Mouse (Mus musculus): ENCODE measurements at regions not wholly inside any gene's neighbourhood (a gene's known extent, or its start where the extent isn't known, plus 50 kb on each side); places are given as distances from the start of the nearest gene placed in this dataset.

GRCm38 (mm10) chr3:124849915-124850314, 269.0 kb upstream of the 1700003H04Rik start:
- no peaks in the 10 kb centered on the region for H3K9me3 ChIP-seq (ENCODE audit: control insufficient read depth, low read length)
- no peak for ATAC-seq (ENCODE audit: insufficient number of reproducible peaks, low FRiP score, low TSS enrichment, low read depth)
- H3K9ac ChIP-seq (ENCODE audit: low read length) = no peak overlapping the region
- H3K27ac ChIP-seq (replicated peaks; ENCODE audit: low read depth, low read length) = no peak overlapping the region
- DNase-seq (ENCODE audit: low spot score) = no peak
- no peak overlapping the region for H3K4me2 ChIP-seq (ENCODE audit: low read depth, severe bottlenecking)
- H3K4me1 ChIP-seq (ENCODE audit: control insufficient read depth, insufficient read depth, low read length) = no peaks in the 10 kb centered on the region
- no peak overlapping the region for H3K4me3 ChIP-seq (ENCODE audit: low read depth, low read length)
- H3K27me3 ChIP-seq (ENCODE audit: control insufficient read depth, insufficient read depth, low read length) = no peaks in the 10 kb centered on the region
- H3K36me3 ChIP-seq (ENCODE audit: control insufficient read depth, insufficient read depth, low read length) = no peaks in the 10 kb centered on the region
- 65% methylated on average over 2 of the region's 2 CpGs for WGBS

- no peak for ATAC-seq (ENCODE audit: insufficient number of reproducible peaks, low FRiP score, low TSS enrichment, low read depth)
- Histone ChIP-seq H3K27ac (replicated peaks; ENCODE audit: low read depth, low read length) (no peak overlapping the region), H3K4me1 (ENCODE audit: control insufficient read depth, insufficient read depth, low read length) (no peaks in the 10 kb centered on the region), H3K9ac (ENCODE audit: low read length) (no peak overlapping the region), H3K36me3 (ENCODE audit: control insufficient read depth, insufficient read depth, low read length) (no peaks in the 10 kb centered on the region), H3K9me3 (ENCODE audit: control insufficient read depth, low read length) (no peaks in the 10 kb centered on the region), H3K4me2 (ENCODE audit: low read depth, severe bottlenecking) (no peak overlapping the region), H3K27me3 (ENCODE audit: control insufficient read depth, insufficient read depth, low read length) (no peaks in the 10 kb centered on the region), H3K4me3 (ENCODE audit: low read depth, low read length) (no peak overlapping the region)
- DNase-seq (ENCODE audit: low spot score) = no peak
- WGBS = 88% methylated on average over 1 of the region's 1 CpGs
Measured at GRCm38 (mm10) chr3:124820586-124820985, 239.7 kb upstream of the 1700003H04Rik start.

DNA sequence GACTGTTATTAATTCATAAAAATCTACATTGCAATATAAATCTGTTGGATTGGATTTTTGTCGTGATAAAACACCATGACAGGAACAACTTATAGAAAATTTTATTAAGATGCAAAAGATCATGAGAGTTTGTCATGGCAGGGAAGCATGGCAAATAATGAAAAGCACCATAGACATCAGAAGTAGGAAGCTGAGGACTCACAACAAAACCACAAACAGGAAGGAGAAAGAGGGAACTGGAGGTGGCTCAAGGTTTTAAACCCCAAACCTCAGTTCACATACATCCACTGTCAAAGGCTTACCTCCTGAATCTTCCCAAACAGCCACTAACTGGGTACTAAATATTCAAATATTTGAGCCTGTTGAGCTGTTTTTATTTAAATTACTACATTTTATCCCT, 226.0 kb upstream of the 1700003H04Rik start:
- DNase-seq (ENCODE audit: low spot score) (no peak), ATAC-seq (ENCODE audit: insufficient number of reproducible peaks, low FRiP score, low TSS enrichment, low read depth) (no peak)
- Histone ChIP-seq H3K9ac (ENCODE audit: low read length) (no peak overlapping the region), H3K4me1 (ENCODE audit: control insufficient read depth, insufficient read depth, low read length) (no peaks in the 10 kb centered on the region), H3K4me3 (ENCODE audit: low read depth, low read length) (no peak overlapping the region), H3K27me3 (ENCODE audit: control insufficient read depth, insufficient read depth, low read length) (no peaks in the 10 kb centered on the region), H3K9me3 (ENCODE audit: control insufficient read depth, low read length) (no peaks in the 10 kb centered on the region), H3K4me2 (ENCODE audit: low read depth, severe bottlenecking) (no peak overlapping the region), H3K36me3 (ENCODE audit: control insufficient read depth, insufficient read depth, low read length) (no peaks in the 10 kb centered on the region), H3K27ac (replicated peaks; ENCODE audit: low read depth, low read length) (no peak overlapping the region)
- 73% methylated on average over 1 of the region's 1 CpGs for WGBS

- WGBS = 52% methylated on average over 7 of the region's 7 CpGs
- Histone ChIP-seq H3K27ac (replicated peaks; ENCODE audit: low read depth, low read length) (no peak overlapping the region), H3K36me3 (ENCODE audit: control insufficient read depth, insufficient read depth, low read length) (no peaks in the 10 kb centered on the region), H3K4me1 (ENCODE audit: control insufficient read depth, insufficient read depth, low read length) (no peaks in the 10 kb centered on the region), H3K9ac (ENCODE audit: low read length) (no peak overlapping the region), H3K9me3 (ENCODE audit: control insufficient read depth, low read length) (no peaks in the 10 kb centered on the region), H3K4me2 (ENCODE audit: low read depth, severe bottlenecking) (no peak overlapping the region), H3K27me3 (ENCODE audit: control insufficient read depth, insufficient read depth, low read length) (no peaks in the 10 kb centered on the region), H3K4me3 (ENCODE audit: low read depth, low read length) (no peak overlapping the region)
- no peak for DNase-seq (ENCODE audit: low spot score)
- no peak for ATAC-seq (ENCODE audit: insufficient number of reproducible peaks, low FRiP score, low TSS enrichment, low read depth)
Measured at GRCm38 (mm10) chr3:124789220-124790017, 208.5 kb upstream of the 1700003H04Rik start.

DNA sequence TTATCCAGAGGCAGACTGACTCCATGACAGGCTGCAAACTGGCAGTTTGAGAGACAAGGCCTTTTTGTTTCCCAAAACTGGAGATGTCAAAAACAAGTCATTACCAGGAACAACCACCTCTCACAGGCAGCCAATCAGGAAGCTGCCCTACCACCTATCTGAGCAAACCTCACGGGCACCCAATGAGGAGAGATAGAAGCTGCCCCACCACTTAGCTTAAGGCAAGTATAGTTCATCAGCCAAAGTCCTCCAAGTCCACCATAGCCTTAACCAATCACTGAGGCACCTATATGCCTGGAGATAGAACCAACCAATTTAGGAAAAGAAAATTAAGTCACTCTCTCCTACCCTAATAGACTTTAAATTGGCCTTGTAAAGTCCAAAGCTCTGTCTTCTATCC, 207.3 kb upstream of the 1700003H04Rik start:
- WGBS = 65% methylated on average over 1 of the region's 1 CpGs

DNA sequence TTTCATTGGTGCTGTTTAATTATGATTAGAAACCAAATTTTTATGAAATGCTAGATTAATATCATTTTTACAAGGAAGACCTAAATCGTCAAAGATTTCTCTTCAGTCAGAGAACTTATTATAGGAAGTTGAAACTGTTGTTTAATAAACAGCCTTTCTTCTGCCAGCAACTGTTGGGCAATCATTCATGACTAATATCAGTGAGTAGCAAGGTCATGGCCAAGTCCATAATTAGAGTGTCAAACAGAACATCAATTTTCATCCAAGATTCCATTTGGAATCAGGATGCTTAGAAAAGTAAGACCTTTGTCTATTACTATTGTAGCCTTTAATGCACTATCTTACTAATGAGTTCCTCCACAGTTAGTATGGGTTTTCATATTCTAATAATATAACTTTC, 189.4 kb upstream of the 1700003H04Rik start:
- ATAC-seq (ENCODE audit: insufficient number of reproducible peaks, low FRiP score, low TSS enrichment, low read depth) (no peak), DNase-seq (ENCODE audit: low spot score) (no peak)
- H3K9ac ChIP-seq (ENCODE audit: low read length) = no peak overlapping the region
- H3K36me3 ChIP-seq (ENCODE audit: control insufficient read depth, insufficient read depth, low read length) = no peaks in the 10 kb centered on the region
- H3K27me3 ChIP-seq (ENCODE audit: control insufficient read depth, insufficient read depth, low read length) = no peaks in the 10 kb centered on the region
- no peaks in the 10 kb centered on the region for H3K4me1 ChIP-seq (ENCODE audit: control insufficient read depth, insufficient read depth, low read length)
- no peak overlapping the region for H3K27ac ChIP-seq (replicated peaks; ENCODE audit: low read depth, low read length)
- H3K9me3 ChIP-seq (ENCODE audit: control insufficient read depth, low read length) = no peaks in the 10 kb centered on the region
- no peak overlapping the region for H3K4me3 ChIP-seq (ENCODE audit: low read depth, low read length)
- 70% methylated on average over 1 of the region's 1 CpGs for WGBS
- H3K4me2 ChIP-seq (ENCODE audit: low read depth, severe bottlenecking) = no peak overlapping the region

More for the DNA sequence above, 207.3 kb upstream of the 1700003H04Rik start:
- Histone ChIP-seq H3K27me3 (ENCODE audit: control insufficient read depth, insufficient read depth, low read length) (no peaks in the 10 kb centered on the region), H3K27ac (replicated peaks; ENCODE audit: low read depth, low read length) (no peak overlapping the region), H3K4me1 (ENCODE audit: control insufficient read depth, insufficient read depth, low read length) (no peaks in the 10 kb centered on the region), H3K4me3 (ENCODE audit: low read depth, low read length) (no peak overlapping the region), H3K9ac (ENCODE audit: low read length) (no peak overlapping the region), H3K9me3 (ENCODE audit: control insufficient read depth, low read length) (no peaks in the 10 kb centered on the region), H3K4me2 (ENCODE audit: low read depth, severe bottlenecking) (no peak overlapping the region), H3K36me3 (ENCODE audit: control insufficient read depth, insufficient read depth, low read length) (no peaks in the 10 kb centered on the region)
- ATAC-seq (ENCODE audit: insufficient number of reproducible peaks, low FRiP score, low TSS enrichment, low read depth) = no peak
- DNase-seq (ENCODE audit: low spot score) = no peak

DNA sequence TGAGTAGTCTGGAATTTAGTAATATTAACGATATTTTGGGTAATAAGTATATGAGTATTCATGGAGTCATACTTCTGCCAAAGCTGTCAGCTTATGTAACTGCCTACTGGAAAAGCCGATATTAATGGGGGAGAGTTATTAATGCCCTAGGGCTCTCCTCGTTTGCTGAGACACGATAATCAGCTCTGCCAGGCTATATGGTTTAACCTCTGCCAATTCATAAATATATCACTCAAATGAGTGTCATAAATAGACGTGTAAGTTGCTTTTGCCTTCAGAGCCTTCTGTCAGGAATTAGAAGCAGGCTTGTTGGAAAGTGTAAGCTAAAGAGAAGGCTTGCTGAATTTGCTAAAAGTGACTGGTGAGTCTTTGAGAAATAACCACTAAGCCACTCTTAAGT, 188.4 kb upstream of the 1700003H04Rik start:
- Histone ChIP-seq H3K4me2 (ENCODE audit: low read depth, severe bottlenecking) (no peak overlapping the region), H3K4me3 (ENCODE audit: low read depth, low read length) (no peak overlapping the region), H3K27me3 (ENCODE audit: control insufficient read depth, insufficient read depth, low read length) (no peaks in the 10 kb centered on the region), H3K27ac (replicated peaks; ENCODE audit: low read depth, low read length) (no peak overlapping the region), H3K9me3 (ENCODE audit: control insufficient read depth, low read length) (no peaks in the 10 kb centered on the region), H3K9ac (ENCODE audit: low read length) (no peak overlapping the region), H3K36me3 (ENCODE audit: control insufficient read depth, insufficient read depth, low read length) (no peaks in the 10 kb centered on the region), H3K4me1 (ENCODE audit: control insufficient read depth, insufficient read depth, low read length) (no peaks in the 10 kb centered on the region)
- ATAC-seq (ENCODE audit: insufficient number of reproducible peaks, low FRiP score, low TSS enrichment, low read depth) (no peak), DNase-seq (ENCODE audit: low spot score) (no peak)
- 47% methylated on average over 5 of the region's 5 CpGs for WGBS

DNA sequence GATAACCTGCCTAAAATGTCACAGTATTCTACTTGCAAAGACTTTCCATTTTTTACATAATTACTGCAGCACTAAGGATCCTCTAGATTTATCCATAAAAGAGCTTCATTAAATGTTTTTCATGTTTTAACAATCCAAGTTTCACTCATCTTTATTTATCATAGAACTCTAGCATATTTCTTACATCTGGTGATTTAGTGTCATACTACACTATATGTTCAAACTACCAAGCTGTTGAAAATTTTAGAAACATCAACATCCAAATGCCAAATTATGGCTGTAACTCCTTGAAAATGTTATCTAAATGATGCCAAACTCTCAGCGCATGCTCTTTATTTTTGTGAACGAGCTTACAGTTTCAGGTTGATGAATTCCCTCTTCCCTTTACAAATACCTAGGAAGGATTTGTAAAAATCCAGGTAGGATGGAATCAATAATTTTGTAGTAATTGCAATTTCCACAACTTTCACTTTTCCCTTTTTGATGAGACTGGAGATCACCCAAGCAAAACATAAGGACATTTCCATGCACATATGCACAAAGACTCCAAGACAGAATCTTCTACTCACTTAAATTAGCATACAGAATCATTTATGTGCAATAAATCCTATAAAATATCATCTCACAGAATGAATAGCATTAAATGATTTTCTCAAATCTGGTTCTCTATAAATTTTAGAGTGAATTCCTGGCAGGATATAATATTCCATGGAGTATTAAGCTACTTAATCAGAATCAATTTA, 175.0 kb upstream of the 1700003H04Rik start:
- no peaks in the 10 kb centered on the region for H3K9me3 ChIP-seq (ENCODE audit: control insufficient read depth, low read length)
- no peaks in the 10 kb centered on the region for H3K4me1 ChIP-seq (ENCODE audit: control insufficient read depth, insufficient read depth, low read length)
- WGBS = 85% methylated on average over 2 of the region's 2 CpGs
- H3K36me3 ChIP-seq (ENCODE audit: control insufficient read depth, insufficient read depth, low read length) = no peaks in the 10 kb centered on the region
- no peak overlapping the region for H3K27ac ChIP-seq (replicated peaks; ENCODE audit: low read depth, low read length)
- no peak overlapping the region for H3K4me3 ChIP-seq (ENCODE audit: low read depth, low read length)
- no peak overlapping the region for H3K9ac ChIP-seq (ENCODE audit: low read length)
- H3K27me3 ChIP-seq (ENCODE audit: control insufficient read depth, insufficient read depth, low read length) = no peaks in the 10 kb centered on the region
- no peak overlapping the region for H3K4me2 ChIP-seq (ENCODE audit: low read depth, severe bottlenecking)
- DNase-seq (ENCODE audit: low spot score) (no peak), ATAC-seq (ENCODE audit: insufficient number of reproducible peaks, low FRiP score, low TSS enrichment, low read depth) (no peak)

Data from limb, embryonic 11.5 days (tissue).